Mouse (Mus musculus) G1E (cell line): ENCODE measurements at regions not wholly inside any gene's neighbourhood (a gene's known extent, or its start where the extent isn't known, plus 50 kb on each side); places are given as distances from the start of the nearest gene placed in this dataset.

Source experiments
- CTCF ChIP-seq: IDR thresholded peaks from 2 replicates; pipeline ENCODE4 v1.5.1; 2012; ENCODE audit warnings: low read depth, low read length, inconsistent platforms, mixed read lengths
- GATA1 ChIP-seq: IDR thresholded peaks from 2 replicates; pipeline ENCODE4 v1.6.1; 2012; ENCODE audit warnings: borderline replicate concordance, low read length, inconsistent platforms, mixed read lengths
- GATA2 ChIP-seq: IDR thresholded peaks from 2 replicates; pipeline ENCODE4 v1.6.1; 2012; ENCODE audit warnings: low read depth, low read length, inconsistent platforms, borderline replicate concordance
- POLR2AphosphoS5 ChIP-seq: IDR thresholded peaks from 2 replicates; pipeline ENCODE4 v1.6.1; 2012; ENCODE audit warnings: low read depth, low read length, inconsistent platforms; ENCODE audit not compliant: insufficient replicate concordance
- TAL1 ChIP-seq: conservative IDR thresholded peaks from 2 replicates; pipeline ENCODE4 v1.6.1; 2012; ENCODE audit warnings: low read depth, low read length, inconsistent platforms, mixed read lengths

DNA sequence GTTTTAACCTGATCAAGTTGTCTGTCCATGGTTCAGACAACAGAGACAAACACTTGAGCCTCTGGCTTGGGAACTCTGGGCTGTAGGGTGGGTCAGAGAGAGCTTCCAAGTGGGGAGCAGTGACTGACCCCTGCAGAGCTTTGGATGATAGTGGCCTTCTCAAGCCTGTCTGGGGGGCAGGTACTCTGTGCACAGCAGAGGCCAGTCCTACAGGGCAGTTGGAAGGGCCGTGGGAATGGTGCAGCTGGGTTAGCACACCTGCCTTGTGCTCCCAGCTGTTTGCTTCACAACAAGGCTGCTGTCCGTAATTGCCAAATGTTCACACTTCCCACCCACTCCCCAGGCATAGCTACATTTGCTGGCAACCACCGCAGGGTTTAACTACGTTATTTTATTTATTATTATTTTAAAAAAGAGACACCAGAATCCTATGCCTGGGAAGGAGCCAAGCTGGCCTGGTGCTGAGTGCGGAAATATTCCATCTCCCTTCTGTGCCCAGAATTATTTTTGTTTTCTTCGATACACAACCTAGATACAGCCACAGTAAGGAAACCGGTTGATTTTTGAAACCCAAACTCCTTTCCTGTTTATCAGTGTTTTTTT, 268.1 kb upstream of the Id2 start:
- TF ChIP-seq CTCF (no peak), TAL1 (no peak), GATA1 (no peak), POLR2AphosphoS5 (no peak), GATA2 (no peak)
